Mouse (Mus musculus) ES-Bruce4 (cell line): ENCODE measurements around the gene Uaca. TPM values are rescaled to one million over a fixed set of nuclear protein-coding genes. Genes with fewer than 3 reads are reported as not detected.

Source experiments
- H3K27ac ChIP-seq: 2 replicates; pipeline ENCODE4 v1.5.1; 2012; ENCODE audit warnings: low read length, inconsistent platforms; ENCODE audit not compliant: insufficient read depth
- H3K27me3 ChIP-seq: 2 replicates; pipeline ENCODE4 v1.6.1; 2012; ENCODE audit warnings: mild to moderate bottlenecking, low read length, inconsistent platforms; ENCODE audit not compliant: control insufficient read depth, poor library complexity, insufficient read depth, severe bottlenecking
- H3K36me3 ChIP-seq: 2 replicates; pipeline ENCODE4 v1.6.1; 2012; ENCODE audit warnings: inconsistent platforms, mild to moderate bottlenecking, low read length, moderate library complexity; ENCODE audit not compliant: control insufficient read depth, poor library complexity, insufficient read depth, severe bottlenecking
- H3K4me1 ChIP-seq: one replicate; pipeline ENCODE4 v1.8.1; 2011; ENCODE audit warnings: low read length; ENCODE audit not compliant: control insufficient read depth, insufficient read depth
- H3K4me3 ChIP-seq: 2 replicates; pipeline ENCODE4 v1.5.1; 2011; ENCODE audit warnings: low read depth, mild to moderate bottlenecking, low read length
- H3K9ac ChIP-seq: 2 replicates; pipeline ENCODE4 v1.6.1; 2012; ENCODE audit warnings: low read depth, mild to moderate bottlenecking, inconsistent platforms; ENCODE audit not compliant: poor library complexity, severe bottlenecking
- H3K9me3 ChIP-seq: replicated peaks from 2 replicates; pipeline ENCODE4 v1.6.1; 2012; ENCODE audit warnings: mild to moderate bottlenecking, low read length, inconsistent platforms; ENCODE audit not compliant: control insufficient read depth, poor library complexity, insufficient read depth, severe bottlenecking
- CTCF ChIP-seq: IDR thresholded peaks from one replicate; pipeline ENCODE4 v1.8.1; 2011; ENCODE audit warnings: low read depth, low read length
- EP300 ChIP-seq: IDR thresholded peaks from 2 replicates; pipeline ENCODE4 v1.6.1; 2011; ENCODE audit warnings: low read depth, low read length; ENCODE audit not compliant: insufficient read depth
- POLR2A ChIP-seq: IDR thresholded peaks from one replicate; pipeline ENCODE4 v1.8.1; 2011; ENCODE audit warnings: low read length; ENCODE audit not compliant: insufficient read depth
- polyA plus RNA-seq: library from polyadenylated mRNA; stranded (reverse); fragments of >200 nt; gene quantifications from 2 replicates; pipeline ENCODE4 v1.2.4, GENCODE M21; 2011; ENCODE audit warnings: low read depth; ENCODE audit not compliant: missing spikeins, insufficient read depth, insufficient read length

The Uaca gene
- polyA plus RNA-seq, 1 experiment: 29.7 TPM

GRCm38 (mm10) chr9:60841393-60841792 lies 47.1 kb downstream of the Uaca start:
- H3K9ac ChIP-seq: no peak overlapping the region
- no peaks in the 10 kb centered on the region for H3K4me1 ChIP-seq
- no peak overlapping the region for H3K27ac ChIP-seq
- H3K4me3 ChIP-seq: no peak overlapping the region
- no peaks in the 10 kb centered on the region for H3K36me3 ChIP-seq
- no peaks in the 10 kb centered on the region for H3K27me3 ChIP-seq
- TF ChIP-seq EP300: no peak
- TF ChIP-seq POLR2A: no peak
- no peak for TF ChIP-seq CTCF
- no peaks in the 10 kb centered on the region for H3K9me3 ChIP-seq

DNA sequence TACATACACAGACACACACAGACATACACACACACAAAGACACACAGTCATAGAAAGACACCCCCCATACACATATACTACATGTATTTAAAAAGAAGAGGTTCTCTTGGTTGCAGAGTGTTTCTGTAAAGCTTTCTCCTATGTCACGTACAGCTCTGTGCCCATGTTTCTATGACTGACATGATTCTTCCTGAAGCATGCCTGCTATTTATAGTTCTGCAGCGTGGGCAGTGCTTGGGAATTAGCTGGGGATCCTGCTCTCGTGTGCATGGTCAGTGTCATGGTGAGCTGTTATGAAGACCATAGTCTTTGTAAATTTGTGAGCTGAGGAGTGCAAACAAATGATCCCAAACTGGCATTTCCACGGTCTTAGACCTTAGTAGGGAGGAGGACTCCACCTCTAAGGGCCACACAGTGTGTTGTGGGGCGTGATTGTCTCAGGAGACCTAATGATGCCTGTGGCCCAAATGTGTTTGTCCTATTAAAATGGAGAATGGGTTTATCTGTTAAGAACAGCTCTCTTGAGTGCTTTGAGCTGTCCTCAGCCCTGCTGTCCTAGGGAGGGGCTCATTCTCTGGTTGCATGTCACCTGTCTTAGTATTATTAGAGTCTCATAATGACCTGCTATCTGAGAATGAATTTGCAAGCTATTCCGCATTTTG lies 49.2 kb downstream of the Uaca start:
- Histone ChIP-seq H3K4me3 (no peak overlapping the region), H3K27ac (no peak overlapping the region), H3K4me1 (no peaks in the 10 kb centered on the region), H3K9me3 (no peaks in the 10 kb centered on the region), H3K36me3 (no peaks in the 10 kb centered on the region), H3K9ac (no peak overlapping the region), H3K27me3 (no peaks in the 10 kb centered on the region)
- TF ChIP-seq POLR2A: no peak
- no peak for TF ChIP-seq CTCF
- no peak for TF ChIP-seq EP300

DNA sequence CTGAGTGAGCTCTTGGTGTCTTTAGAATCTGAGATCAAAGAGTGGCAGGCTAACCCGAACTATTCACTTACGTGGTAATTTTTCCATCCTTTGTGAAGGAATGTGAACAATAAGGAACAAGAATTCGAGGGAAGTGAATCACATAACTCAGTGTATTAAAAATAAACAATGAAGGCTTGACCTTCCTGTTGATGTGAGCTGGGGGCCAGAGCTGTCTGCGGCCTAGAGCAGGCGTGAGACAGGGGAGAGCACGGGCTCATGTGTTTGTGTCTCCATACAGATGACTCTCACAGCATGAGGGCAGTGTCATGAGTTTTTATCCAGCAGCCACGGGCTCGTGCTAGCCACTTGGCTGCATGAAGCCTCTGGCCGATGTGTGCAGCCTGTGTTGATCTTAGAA lies 54.4 kb downstream of the Uaca start:
- Histone ChIP-seq H3K27me3 (no peaks in the 10 kb centered on the region), H3K27ac (no peak overlapping the region), H3K36me3 (no peaks in the 10 kb centered on the region), H3K4me1 (no peaks in the 10 kb centered on the region), H3K4me3 (no peak overlapping the region), H3K9me3 (no peaks in the 10 kb centered on the region), H3K9ac (no peak overlapping the region)
- TF ChIP-seq POLR2A (no peak), CTCF (no peak), EP300 (no peak)

DNA sequence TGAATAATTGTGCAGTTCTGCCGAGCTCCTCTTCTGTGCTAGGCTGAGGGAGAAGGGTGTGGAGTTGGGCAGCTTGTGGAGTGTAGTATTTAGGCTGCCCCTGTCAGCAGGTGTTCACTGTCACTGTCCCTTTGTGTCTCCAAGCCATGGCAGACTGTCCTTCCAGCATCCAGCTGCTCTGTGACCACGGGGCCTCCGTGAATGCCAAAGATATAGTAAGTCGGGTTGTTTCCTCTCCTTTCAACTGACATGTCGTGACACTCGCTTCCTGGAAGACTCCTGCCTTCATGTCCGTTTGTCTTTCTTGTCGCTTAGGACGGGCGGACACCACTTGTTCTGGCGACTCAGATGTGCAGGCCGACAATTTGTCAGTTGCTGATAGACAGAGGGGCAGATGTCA lies 55.6 kb downstream of the Uaca start:
- Histone ChIP-seq H3K4me3 (no peak overlapping the region), H3K27me3 (no peaks in the 10 kb centered on the region), H3K9ac (no peak overlapping the region), H3K36me3 (0 out of 2 replicates have a peak, but pooled peaks cover 5% of the 10 kb centered on the region), H3K4me1 (no peaks in the 10 kb centered on the region), H3K27ac (no peak overlapping the region), H3K9me3 (no peaks in the 10 kb centered on the region)
- TF ChIP-seq POLR2A: no peak
- TF ChIP-seq EP300: no peak
- no peak for TF ChIP-seq CTCF

- TF ChIP-seq POLR2A: no peak
- TF ChIP-seq EP300: no peak
- TF ChIP-seq CTCF: no peak
- no peaks in the 10 kb centered on the region for H3K27me3 ChIP-seq
- 0 out of 2 replicates have a peak, but pooled peaks cover 5% of the 10 kb centered on the region for H3K36me3 ChIP-seq
- H3K4me3 ChIP-seq: no peak overlapping the region
- no peak overlapping the region for H3K27ac ChIP-seq
- H3K9ac ChIP-seq: no peak overlapping the region
- H3K9me3 ChIP-seq: no peaks in the 10 kb centered on the region
- H3K4me1 ChIP-seq: no peaks in the 10 kb centered on the region
Measured at GRCm38 (mm10) chr9:60854196-60854595, 59.9 kb downstream of the Uaca start.

DNA sequence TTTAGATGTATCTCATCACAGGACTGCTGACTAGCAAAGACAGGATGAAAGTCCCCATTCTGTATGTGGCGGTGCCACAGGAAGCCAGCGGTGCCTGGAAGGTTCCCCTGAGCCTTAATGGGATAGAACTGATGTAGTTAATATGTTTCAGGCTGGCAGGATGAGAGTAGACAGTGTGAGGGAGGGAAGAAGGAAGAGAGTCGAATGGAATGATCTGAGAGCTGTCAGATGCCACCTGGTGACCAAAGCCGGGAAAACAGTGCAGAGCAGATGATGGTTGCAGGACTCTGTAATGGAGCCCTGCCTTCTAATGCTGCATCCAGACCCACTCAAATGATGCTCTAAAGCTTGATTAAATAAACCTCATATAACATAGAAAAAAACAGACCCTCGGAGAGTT lies 63.5 kb downstream of the Uaca start:
- H3K27me3 ChIP-seq: no peaks in the 10 kb centered on the region
- TF ChIP-seq POLR2A (no peak), CTCF (peak; percentile 53), EP300 (no peak)
- H3K9ac ChIP-seq: no peak overlapping the region
- no peaks in the 10 kb centered on the region for H3K4me1 ChIP-seq
- no peaks in the 10 kb centered on the region for H3K9me3 ChIP-seq
- 0 out of 2 replicates have a peak, but pooled peaks cover 5% of the 10 kb centered on the region for H3K36me3 ChIP-seq
- no peak overlapping the region for H3K27ac ChIP-seq
- H3K4me3 ChIP-seq: no peak overlapping the region
